Mouse (Mus musculus) forebrain, embryonic 12.5 days (tissue): ENCODE measurements around the gene Maml2. TPM values are rescaled to one million over a fixed set of nuclear protein-coding genes. Genes with fewer than 3 reads are reported as not detected.

Experiments used
- ATAC-seq: fragments of 200-750 bp; cut with Nextera tagmentation; 2 replicates; pipeline ENCODE4 v1.8.0; 2017; ENCODE audit warnings: moderate TSS enrichment; ENCODE audit not compliant: low FRiP score
- H3K27ac ChIP-seq: fragments of 300-500 bp; sonication (generic); 2 replicates; pipeline ENCODE4 v1.5.1; 2016; ENCODE audit warnings: mild to moderate bottlenecking
- H3K27me3 ChIP-seq: fragments of 300-500 bp; sonication (generic); 2 replicates; pipeline ENCODE4 v1.6.1; 2016; ENCODE audit warnings: mild to moderate bottlenecking
- H3K36me3 ChIP-seq: fragments of 300-500 bp; sonication (generic); replicated peaks from 2 replicates; pipeline ENCODE4 v1.6.1; 2016; ENCODE audit warnings: mild to moderate bottlenecking
- H3K4me1 ChIP-seq: fragments of 300-500 bp; sonication (generic); 2 replicates; pipeline ENCODE4 v1.6.1; 2016
- H3K4me2 ChIP-seq: fragments of 300-500 bp; sonication (generic); 2 replicates; pipeline ENCODE4 v1.6.1; 2016; ENCODE audit warnings: mild to moderate bottlenecking, moderate library complexity
- H3K4me3 ChIP-seq: fragments of 300-500 bp; sonication (generic); replicated peaks from 2 replicates; pipeline ENCODE4 v1.5.1; 2016; ENCODE audit warnings: mild to moderate bottlenecking
- H3K9ac ChIP-seq: fragments of 300-500 bp; sonication (generic); 2 replicates; pipeline ENCODE4 v1.6.1; 2016; ENCODE audit warnings: mild to moderate bottlenecking
- H3K9me3 ChIP-seq: fragments of 300-500 bp; sonication (generic); 2 replicates; pipeline ENCODE4 v1.6.1; 2016
- WGBS: fragments of 180-500 bp; shearing (Covaris S2); methylation state at CpG from one replicate; pipeline ENCODE4 v1.1.7; 2016; 5-methylcytosine and 5-hydroxymethylcytosine counted together
- polyA plus RNA-seq: library from polyadenylated mRNA; unstranded; fragments of >200 nt; fragmentation: Nextera tagmentation; extraction: Ambion mirVana; gene quantifications from 2 replicates; pipeline ENCODE4 v1.2.1, GENCODE M21; 2016

Gene Maml2
- polyA plus RNA-seq, 1 experiment from 2014 or later: 10.4 TPM

- H3K4me2 ChIP-seq: peak overlapping the region; percentile 71
- WGBS: 56% methylated on average over 3 of the region's 3 CpGs
- H3K9me3 ChIP-seq: no peaks in the 10 kb centered on the region
- peaks cover 71% of the 10 kb centered on the region for H3K4me1 ChIP-seq
- no peak overlapping the region for H3K27ac ChIP-seq
- H3K9ac ChIP-seq: 0 out of 2 replicates have a peak overlapping the region, but pooled peaks have one; percentile 17
- peaks cover 8% of the 10 kb centered on the region; the same call in 1 of the 2 replicates for H3K27me3 ChIP-seq
- 0 out of 2 replicates have a peak overlapping the region, but pooled peaks have one; percentile 0 for H3K4me3 ChIP-seq
- ATAC-seq: no peak
- no peaks in the 10 kb centered on the region for H3K36me3 ChIP-seq
Measured at GRCm38 (mm10) chr9:13300041-13300441, 2.3 kb downstream of the Maml2 start.

GRCm38 (mm10) chr9:13300891-13301782 is 3.4 kb downstream of the Maml2 start:
- 0 out of 2 replicates have a peak overlapping the region, but pooled peaks have one; percentile 17 for H3K9ac ChIP-seq
- no peaks in the 10 kb centered on the region for H3K9me3 ChIP-seq
- H3K36me3 ChIP-seq: no peaks in the 10 kb centered on the region
- H3K4me2 ChIP-seq: peak overlapping the region; percentile 71
- H3K4me3 ChIP-seq: no peak overlapping the region
- peaks cover 8% of the 10 kb centered on the region; the same call in 1 of the 2 replicates for H3K27me3 ChIP-seq
- peaks cover 69% of the 10 kb centered on the region for H3K4me1 ChIP-seq
- 65% methylated on average over 9 of the region's 9 CpGs for WGBS
- ATAC-seq: no peak
- no peak overlapping the region for H3K27ac ChIP-seq

GRCm38 (mm10) chr9:13302183-13302825 is 4.5 kb downstream of the Maml2 start:
- H3K27me3 ChIP-seq: peaks cover 8% of the 10 kb centered on the region; the same call in 1 of the 2 replicates
- no peak overlapping the region for H3K27ac ChIP-seq
- no peak for ATAC-seq
- 53% methylated on average over 6 of the region's 6 CpGs for WGBS
- H3K9ac ChIP-seq: no peak overlapping the region
- no peaks in the 10 kb centered on the region for H3K9me3 ChIP-seq
- no peaks in the 10 kb centered on the region for H3K36me3 ChIP-seq
- peaks cover 78% of the 10 kb centered on the region for H3K4me1 ChIP-seq
- no peak overlapping the region for H3K4me3 ChIP-seq
- no peak overlapping the region for H3K4me2 ChIP-seq

GRCm38 (mm10) chr9:13303099-13303771 is 5.5 kb downstream of the Maml2 start:
- Histone ChIP-seq H3K4me1 (peaks cover 76% of the 10 kb centered on the region), H3K9ac (no peak overlapping the region)

GRCm38 (mm10) chr9:13303976-13304375 is 6.2 kb downstream of the Maml2 start:
- H3K36me3 ChIP-seq: no peaks in the 10 kb centered on the region
- H3K9ac ChIP-seq: no peak overlapping the region
- H3K4me1 ChIP-seq: peaks cover 74% of the 10 kb centered on the region
- no peak overlapping the region for H3K4me2 ChIP-seq
- ATAC-seq: no peak
- no peak overlapping the region for H3K4me3 ChIP-seq
- no peak overlapping the region for H3K27ac ChIP-seq
- H3K27me3 ChIP-seq: peaks cover 8% of the 10 kb centered on the region; the same call in 1 of the 2 replicates
- WGBS: 63% methylated on average over 6 of the region's 6 CpGs
- no peaks in the 10 kb centered on the region for H3K9me3 ChIP-seq

More at GRCm38 (mm10) chr9:13303099-13303771, 5.5 kb downstream of the Maml2 start:
- H3K9me3 ChIP-seq: no peaks in the 10 kb centered on the region
- no peaks in the 10 kb centered on the region for H3K36me3 ChIP-seq
- H3K27me3 ChIP-seq: peaks cover 8% of the 10 kb centered on the region; the same call in 1 of the 2 replicates
- ATAC-seq: peak; percentile 31
- H3K4me3 ChIP-seq: no peak overlapping the region
- WGBS: 22% methylated on average over 5 of the region's 5 CpGs
- 0 out of 2 replicates have a peak overlapping the region, but pooled peaks have one; percentile 36 for H3K27ac ChIP-seq
- H3K4me2 ChIP-seq: 0 out of 2 replicates have a peak overlapping the region, but pooled peaks have one; percentile 2

GRCm38 (mm10) chr9:13306471-13306870 is 8.7 kb downstream of the Maml2 start:
- H3K4me1 ChIP-seq: peaks cover 59% of the 10 kb centered on the region
- ATAC-seq: no peak
- no peaks in the 10 kb centered on the region for H3K27me3 ChIP-seq
- H3K9me3 ChIP-seq: no peaks in the 10 kb centered on the region
- H3K4me2 ChIP-seq: no peak overlapping the region
- H3K9ac ChIP-seq: no peak overlapping the region
- WGBS: 98% methylated on average over 3 of the region's 3 CpGs
- H3K36me3 ChIP-seq: no peaks in the 10 kb centered on the region
- no peak overlapping the region for H3K27ac ChIP-seq
- no peak overlapping the region for H3K4me3 ChIP-seq

GRCm38 (mm10) chr9:13307226-13307625 is 9.5 kb downstream of the Maml2 start:
- 0 out of 2 replicates have a peak overlapping the region, but pooled peaks have one; percentile 6 for H3K27ac ChIP-seq
- H3K9ac ChIP-seq: no peak overlapping the region
- no peaks in the 10 kb centered on the region for H3K9me3 ChIP-seq
- peaks cover 55% of the 10 kb centered on the region for H3K4me1 ChIP-seq
- H3K27me3 ChIP-seq: no peaks in the 10 kb centered on the region
- WGBS: 61% methylated on average over 4 of the region's 4 CpGs
- H3K36me3 ChIP-seq: no peaks in the 10 kb centered on the region
- no peak overlapping the region for H3K4me3 ChIP-seq
- ATAC-seq: no peak
- H3K4me2 ChIP-seq: no peak overlapping the region

GRCm38 (mm10) chr9:13308718-13309117 is 11.0 kb downstream of the Maml2 start:
- Histone ChIP-seq H3K4me1 (peaks cover 40% of the 10 kb centered on the region), H3K4me2 (no peak overlapping the region)

GRCm38 (mm10) chr9:13309807-13310206 is 12.1 kb downstream of the Maml2 start:
- Histone ChIP-seq H3K4me2 (no peak overlapping the region), H3K36me3 (no peaks in the 10 kb centered on the region), H3K4me3 (no peak overlapping the region), H3K27ac (no peak overlapping the region), H3K4me1 (peaks cover 30% of the 10 kb centered on the region), H3K9me3 (no peaks in the 10 kb centered on the region), H3K9ac (no peak overlapping the region), H3K27me3 (no peaks in the 10 kb centered on the region)
- WGBS: 78% methylated on average over 7 of the region's 7 CpGs
- no peak for ATAC-seq

More at GRCm38 (mm10) chr9:13308718-13309117, 11.0 kb downstream of the Maml2 start:
- H3K9ac ChIP-seq: no peak overlapping the region
- 90% methylated on average over 8 of the region's 8 CpGs for WGBS
- H3K27me3 ChIP-seq: no peaks in the 10 kb centered on the region
- H3K36me3 ChIP-seq: no peaks in the 10 kb centered on the region
- ATAC-seq: no peak
- no peaks in the 10 kb centered on the region for H3K9me3 ChIP-seq
- no peak overlapping the region for H3K27ac ChIP-seq
- no peak overlapping the region for H3K4me3 ChIP-seq

- Histone ChIP-seq H3K36me3 (no peaks in the 10 kb centered on the region), H3K27ac (no peak overlapping the region), H3K4me1 (peaks cover 30% of the 10 kb centered on the region), H3K4me2 (no peak overlapping the region), H3K9ac (no peak overlapping the region), H3K9me3 (no peaks in the 10 kb centered on the region), H3K27me3 (no peaks in the 10 kb centered on the region), H3K4me3 (no peak overlapping the region)
- no peak for ATAC-seq
- 36% methylated on average over 3 of the region's 3 CpGs for WGBS
Measured at GRCm38 (mm10) chr9:13310236-13310635, 12.5 kb downstream of the Maml2 start.

GRCm38 (mm10) chr9:13311094-13311493 is 13.3 kb downstream of the Maml2 start:
- Histone ChIP-seq H3K27ac (no peak overlapping the region), H3K4me1 (peaks cover 30% of the 10 kb centered on the region), H3K9ac (no peak overlapping the region), H3K4me3 (no peak overlapping the region), H3K27me3 (no peaks in the 10 kb centered on the region), H3K9me3 (no peaks in the 10 kb centered on the region), H3K4me2 (no peak overlapping the region), H3K36me3 (no peaks in the 10 kb centered on the region)
- no peak for ATAC-seq
- WGBS: 55% methylated on average over 2 of the region's 2 CpGs

GRCm38 (mm10) chr9:13313923-13314322 is 16.2 kb downstream of the Maml2 start:
- ATAC-seq: no peak
- no peak overlapping the region for H3K4me2 ChIP-seq
- H3K9ac ChIP-seq: no peak overlapping the region
- H3K36me3 ChIP-seq: no peaks in the 10 kb centered on the region
- H3K27ac ChIP-seq: no peak overlapping the region
- H3K4me1 ChIP-seq: peaks cover 13% of the 10 kb centered on the region
- no peaks in the 10 kb centered on the region for H3K9me3 ChIP-seq
- no peaks in the 10 kb centered on the region for H3K27me3 ChIP-seq
- WGBS: 94% methylated on average over 2 of the region's 2 CpGs
- H3K4me3 ChIP-seq: no peak overlapping the region
